Mouse (Mus musculus): ENCODE results near the gene Mab21l3.

Gene Mab21l3

GRCm38 (mm10) chr3:101804331-101804730, 44.4 kb downstream of the Mab21l3 start:
- DNase-seq (ENCODE audit: extremely low spot score, low read depth, low spot score): no peak

GRCm38 (mm10) chr3:101803764-101804163, 45.0 kb downstream of the Mab21l3 start:
- no peak for DNase-seq (ENCODE audit: extremely low spot score, low read depth, low spot score)

GRCm38 (mm10) chr3:101802746-101803145, 46.0 kb downstream of the Mab21l3 start:
- no peak for DNase-seq (ENCODE audit: extremely low spot score, low read depth, low spot score)

GRCm38 (mm10) chr3:101800596-101801018, 48.2 kb downstream of the Mab21l3 start:
- DNase-seq (ENCODE audit: extremely low spot score, low read depth, low spot score): no peak

GRCm38 (mm10) chr3:101799852-101800595, 48.7 kb downstream of the Mab21l3 start:
- DNase-seq (ENCODE audit: extremely low spot score, low read depth, low spot score): no peak

GRCm38 (mm10) chr3:101797830-101798709, 50.7 kb downstream of the Mab21l3 start:
- no peak for DNase-seq (ENCODE audit: extremely low spot score, low read depth, low spot score)

GRCm38 (mm10) chr3:101796212-101796611, 52.5 kb downstream of the Mab21l3 start:
- DNase-seq (ENCODE audit: extremely low spot score, low read depth, low spot score): no peak

- DNase-seq (ENCODE audit: extremely low spot score, low read depth, low spot score): no peak
Measured at GRCm38 (mm10) chr3:101795387-101796039, 53.2 kb downstream of the Mab21l3 start.

- no peak for DNase-seq (ENCODE audit: extremely low spot score, low read depth, low spot score)
Measured at GRCm38 (mm10) chr3:101794666-101795065, 54.1 kb downstream of the Mab21l3 start.

- DNase-seq (ENCODE audit: extremely low spot score, low read depth, low spot score): no peak
Measured at GRCm38 (mm10) chr3:101794026-101794425, 54.7 kb downstream of the Mab21l3 start.

GRCm38 (mm10) chr3:101792191-101792590, 56.6 kb downstream of the Mab21l3 start:
- DNase-seq (ENCODE audit: extremely low spot score, low read depth, low spot score): no peak

- DNase-seq (ENCODE audit: extremely low spot score, low read depth, low spot score): no peak
Measured at GRCm38 (mm10) chr3:101784768-101785424, 63.9 kb downstream of the Mab21l3 start.

GRCm38 (mm10) chr3:101783793-101784192, 65.0 kb downstream of the Mab21l3 start:
- no peak for DNase-seq (ENCODE audit: extremely low spot score, low read depth, low spot score)

- DNase-seq (ENCODE audit: extremely low spot score, low read depth, low spot score): no peak
Measured at GRCm38 (mm10) chr3:101780874-101781483, 67.8 kb downstream of the Mab21l3 start.

GRCm38 (mm10) chr3:101778896-101779665, 69.7 kb downstream of the Mab21l3 start:
- DNase-seq (ENCODE audit: extremely low spot score, low read depth, low spot score): no peak

GRCm38 (mm10) chr3:101775732-101776131, 73.0 kb downstream of the Mab21l3 start:
- no peak for DNase-seq (ENCODE audit: extremely low spot score, low read depth, low spot score)

- no peak for DNase-seq (ENCODE audit: extremely low spot score, low read depth, low spot score)
Measured at GRCm38 (mm10) chr3:101770540-101770939, 78.2 kb downstream of the Mab21l3 start.

- DNase-seq (ENCODE audit: extremely low spot score, low read depth, low spot score): no peak
Measured at GRCm38 (mm10) chr3:101763566-101763965, 85.2 kb downstream of the Mab21l3 start.
